Mouse (Mus musculus) forebrain, postnatal 0 days (tissue): ENCODE data around the gene Knstrn. TPM values are rescaled to one million over a fixed set of nuclear protein-coding genes. Genes with fewer than 3 reads are reported as not detected.

Experiments
- ATAC-seq: fragments of 200-750 bp; cut with Nextera tagmentation; 2 replicates; pipeline ENCODE4 v1.8.0; 2017; ENCODE audit warnings: mild to moderate bottlenecking, moderate library complexity
- DNase-seq: peaks from one replicate; pipeline ENCODE4 v3.0.0-alpha.2; 2015
- H3K27ac ChIP-seq: fragments of 300-500 bp; sonication (generic); 2 replicates; pipeline ENCODE4 v1.5.1; 2014; ENCODE audit warnings: low read depth, mild to moderate bottlenecking, antibody characterized with exemption, low read length, moderate library complexity, mixed read lengths
- H3K27me3 ChIP-seq: fragments of 300-500 bp; sonication (generic); 2 replicates; pipeline ENCODE4 v1.6.1; 2014; ENCODE audit warnings: mild to moderate bottlenecking, low read length, mixed read lengths; ENCODE audit not compliant: insufficient read depth
- H3K36me3 ChIP-seq: fragments of 300-500 bp; sonication (generic); 2 replicates; pipeline ENCODE4 v1.6.1; 2014; ENCODE audit warnings: mild to moderate bottlenecking, moderate library complexity; ENCODE audit not compliant: insufficient read depth
- H3K4me1 ChIP-seq: fragments of 300-500 bp; sonication (generic); 2 replicates; pipeline ENCODE4 v1.6.1; 2014; ENCODE audit warnings: antibody characterized with exemption; ENCODE audit not compliant: insufficient read depth
- H3K4me2 ChIP-seq: fragments of 300-500 bp; sonication (generic); 2 replicates; pipeline ENCODE4 v1.6.1; 2014; ENCODE audit warnings: low read depth, mild to moderate bottlenecking, moderate library complexity
- H3K4me3 ChIP-seq: fragments of 300-500 bp; sonication (generic); 2 replicates; pipeline ENCODE4 v1.5.1; 2014; ENCODE audit warnings: low read depth, low read length, mixed read lengths
- H3K9ac ChIP-seq: fragments of 300-500 bp; sonication (generic); 2 replicates; pipeline ENCODE4 v1.6.1; 2014; ENCODE audit warnings: mild to moderate bottlenecking
- H3K9me3 ChIP-seq: fragments of 300-500 bp; sonication (generic); 2 replicates; pipeline ENCODE4 v1.6.1; 2016; ENCODE audit warnings: low read length
- CTCF ChIP-seq: sonication (generic); IDR thresholded peaks from 2 replicates; pipeline ENCODE4 v1.5.1; 2016; ENCODE audit warnings: antibody characterized with exemption, control low read depth, low read depth
- WGBS: fragments of 180-500 bp; shearing (Covaris S2); extraction: QIAGEN DNeasy Blood & Tissue Kit; methylation state at CpG from one replicate; pipeline ENCODE4 v1.1.7; 2014; 5-methylcytosine and 5-hydroxymethylcytosine counted together
- polyA plus RNA-seq: library from polyadenylated mRNA; unstranded; fragments of >200 nt; fragmentation: Nextera tagmentation; extraction: Ambion mirVana; gene quantifications from 2 replicates; pipeline ENCODE4 v1.2.1, GENCODE M21; 2015
- total RNA-seq: library from RNA; depleted of rRNA; stranded (reverse); fragments of >200 nt; gene quantifications from 2 replicates; pipeline ENCODE4 v1.2.3, GENCODE M21; 2014

Knstrn gene
- total and polyA plus RNA-seq, 2 experiments from 2014 or later, result 7.1 to 13.1 TPM

GRCm38 (mm10) chr2:118791591-118792258 is 22.1 kb upstream of the Knstrn start:
- no peaks in the 10 kb centered on the region for H3K9me3 ChIP-seq
- no peak overlapping the region for H3K4me2 ChIP-seq
- H3K9ac ChIP-seq, result no peak overlapping the region
- no peak overlapping the region for H3K27ac ChIP-seq
- no peak for DNase-seq
- no peaks in the 10 kb centered on the region for H3K27me3 ChIP-seq
- TF ChIP-seq CTCF, result no peak
- ATAC-seq, result no peak
- H3K4me1 ChIP-seq, result no peaks in the 10 kb centered on the region
- WGBS, result 91% methylated on average over 26 of the region's 26 CpGs
- peaks cover 41% of the 10 kb centered on the region for H3K36me3 ChIP-seq
- no peak overlapping the region for H3K4me3 ChIP-seq

GRCm38 (mm10) chr2:118792259-118792613 is 21.6 kb upstream of the Knstrn start:
- TF ChIP-seq CTCF, result no peak
- ATAC-seq (no peak), DNase-seq (no peak)
- 72% methylated on average over 4 of the region's 4 CpGs for WGBS
- H3K4me3 ChIP-seq, result no peak overlapping the region
- H3K4me2 ChIP-seq, result no peak overlapping the region
- H3K9ac ChIP-seq, result no peak overlapping the region
- H3K9me3 ChIP-seq, result no peaks in the 10 kb centered on the region
- no peaks in the 10 kb centered on the region for H3K27me3 ChIP-seq
- H3K4me1 ChIP-seq, result no peaks in the 10 kb centered on the region
- no peak overlapping the region for H3K27ac ChIP-seq
- peaks cover 36% of the 10 kb centered on the region for H3K36me3 ChIP-seq

DNA sequence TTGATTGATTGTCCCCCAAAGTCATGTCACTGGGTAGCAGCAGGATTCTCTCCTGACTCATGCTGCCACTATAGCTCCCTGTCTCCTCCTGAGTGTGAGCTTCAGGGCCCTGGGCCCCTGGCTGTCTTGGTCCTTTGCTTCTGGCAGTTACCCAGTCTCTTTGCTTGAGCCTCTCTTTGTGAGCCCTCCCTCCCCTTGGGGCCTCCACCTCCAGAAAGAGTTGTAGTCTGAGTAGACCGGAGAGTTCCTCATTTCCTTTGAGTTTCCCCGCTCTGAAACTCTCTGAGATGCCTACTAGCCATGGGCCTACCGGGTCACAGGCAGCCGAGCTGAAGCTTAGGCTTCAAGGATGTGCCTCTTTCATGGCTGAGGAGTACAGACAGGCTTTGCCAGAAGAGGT is 20.2 kb upstream of the Knstrn start:
- no peak for TF ChIP-seq CTCF

GRCm38 (mm10) chr2:118802542-118803118 is 11.2 kb upstream of the Knstrn start:
- Histone ChIP-seq H3K4me1 (no peaks in the 10 kb centered on the region), H3K36me3 (no peaks in the 10 kb centered on the region), H3K9ac (no peak overlapping the region), H3K27ac (no peak overlapping the region), H3K4me2 (no peak overlapping the region), H3K4me3 (no peak overlapping the region), H3K27me3 (no peaks in the 10 kb centered on the region), H3K9me3 (no peaks in the 10 kb centered on the region)
- no peak for TF ChIP-seq CTCF
- WGBS, result 73% methylated on average over 4 of the region's 4 CpGs
- ATAC-seq (no peak), DNase-seq (no peak)

More for the DNA sequence above, 20.2 kb upstream of the Knstrn start:
- ATAC-seq, result no peak
- H3K36me3 ChIP-seq, result peaks cover 25% of the 10 kb centered on the region; the same call in 1 of the 2 replicates
- no peaks in the 10 kb centered on the region for H3K9me3 ChIP-seq
- 95% methylated on average over 4 of the region's 4 CpGs for WGBS
- no peak overlapping the region for H3K27ac ChIP-seq
- H3K9ac ChIP-seq, result no peak overlapping the region
- DNase-seq, result no peak
- no peaks in the 10 kb centered on the region for H3K4me1 ChIP-seq
- H3K4me2 ChIP-seq, result no peak overlapping the region
- no peaks in the 10 kb centered on the region for H3K27me3 ChIP-seq
- H3K4me3 ChIP-seq, result no peak overlapping the region

DNA sequence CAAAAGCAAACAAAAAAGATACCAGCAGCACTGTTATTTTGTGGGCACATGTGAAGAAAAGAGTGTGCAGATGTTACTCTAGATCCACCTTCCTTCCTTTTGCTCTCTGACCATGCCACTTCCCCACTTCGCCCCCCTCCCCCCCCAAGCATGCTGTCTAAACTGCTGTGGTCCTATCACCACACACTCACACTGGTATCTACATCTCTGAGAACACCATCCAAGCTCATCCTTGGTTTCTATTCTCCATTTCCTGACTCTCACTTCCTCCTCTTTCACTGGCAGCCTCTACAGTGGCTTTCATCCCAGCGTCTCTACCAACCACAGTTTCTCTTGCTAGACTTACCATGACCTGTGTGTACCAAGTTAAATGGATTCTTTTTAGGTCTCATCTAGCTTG is 9.3 kb upstream of the Knstrn start:
- DNase-seq (no peak), ATAC-seq (no peak)
- no peak overlapping the region for H3K4me3 ChIP-seq

GRCm38 (mm10) chr2:118805137-118805536 is 8.7 kb upstream of the Knstrn start:
- WGBS, result 84% methylated on average over 3 of the region's 3 CpGs
- DNase-seq (no peak), ATAC-seq (no peak)
- H3K4me1 ChIP-seq, result no peaks in the 10 kb centered on the region
- H3K4me2 ChIP-seq, result no peak overlapping the region
- H3K27me3 ChIP-seq, result no peaks in the 10 kb centered on the region
- no peak for TF ChIP-seq CTCF
- H3K9me3 ChIP-seq, result no peaks in the 10 kb centered on the region
- H3K27ac ChIP-seq, result no peak overlapping the region
- H3K9ac ChIP-seq, result no peak overlapping the region
- H3K36me3 ChIP-seq, result no peaks in the 10 kb centered on the region
- no peak overlapping the region for H3K4me3 ChIP-seq

More for the DNA sequence above, 9.3 kb upstream of the Knstrn start:
- Histone ChIP-seq H3K4me2 (no peak overlapping the region), H3K9me3 (no peaks in the 10 kb centered on the region), H3K27ac (no peak overlapping the region), H3K36me3 (no peaks in the 10 kb centered on the region), H3K9ac (no peak overlapping the region), H3K27me3 (no peaks in the 10 kb centered on the region), H3K4me1 (no peaks in the 10 kb centered on the region)
- WGBS, result 84% methylated on average over 2 of the region's 2 CpGs
- no peak for TF ChIP-seq CTCF

- ATAC-seq, result no peak
- Histone ChIP-seq H3K27me3 (no peaks in the 10 kb centered on the region), H3K27ac (no peak overlapping the region), H3K36me3 (no peaks in the 10 kb centered on the region), H3K9me3 (no peaks in the 10 kb centered on the region), H3K4me1 (no peaks in the 10 kb centered on the region), H3K9ac (no peak overlapping the region), H3K4me3 (no peak overlapping the region), H3K4me2 (no peak overlapping the region)
- TF ChIP-seq CTCF, result no peak
- DNase-seq, result no peak
- 37% methylated on average over 3 of the region's 3 CpGs for whole genome bisulfite sequencing
These were observed 8.0 kb upstream of the Knstrn start for GRCm38 (mm10) chr2:118805756-118806155.
